Comparison of ENCODE assay signal across 16 mouse cellular contexts in genomic region chr16:6075442-6076050, GRCm38 (mm10).
"Had no signal": no experiment of that assay in that cellular context is flagged by ENCODE, and none has a peak within 500 bp of the region (broad histone marks: within the 10 kb centered on the region; RNA-seq: fewer than 3 reads in every experiment).

No protein-coding gene starts in this region.

- DNase-seq: kidney, adult 9 months; kidney, postnatal 36 days; layer of hippocampus, adult 9-11 months; layer of hippocampus, postnatal 36 days; liver, embryonic 13.5 days; liver, postnatal 0 days; lung, postnatal 14 days; thymus, postnatal 36 days had no signal

- H3K4me3 ChIP-seq: limb, embryonic 15.5 days; liver, embryonic 13.5 days; lung, embryonic 15.5 days; megakaryocyte, embryonic 14.5 days; midbrain, embryonic 15.5 days; neural tube, embryonic 12.5 days; stomach, embryonic 15.5 days had no signal

- H3K27ac ChIP-seq: kidney, postnatal 0 days; limb, embryonic 15.5 days; liver, embryonic 13.5 days; lung, embryonic 15.5 days; macrophage; midbrain, embryonic 15.5 days; neural tube, embryonic 12.5 days; stomach, embryonic 15.5 days had no signal
